Mouse (Mus musculus) small intestine, adult 2 months (tissue): ENCODE measurements around the gene Krt77.

Experiments used
- CTCF ChIP-seq: fragments of 200-500 bp; IDR thresholded peaks from 2 replicates; pipeline ENCODE4 v1.5.1; 2012; ENCODE audit warnings: low read depth, mild to moderate bottlenecking, control low read depth, inconsistent platforms, low read length, moderate library complexity, mixed read lengths; ENCODE audit not compliant: insufficient replicate concordance, insufficient read length; ENCODE audit errors: extremely low read depth
- POLR2A ChIP-seq: fragments of 200-500 bp; IDR thresholded peaks from 2 replicates; pipeline ENCODE4 v1.6.1; 2012; ENCODE audit warnings: low read depth, mild to moderate bottlenecking, control low read depth, inconsistent platforms, low read length, moderate library complexity

DNA sequence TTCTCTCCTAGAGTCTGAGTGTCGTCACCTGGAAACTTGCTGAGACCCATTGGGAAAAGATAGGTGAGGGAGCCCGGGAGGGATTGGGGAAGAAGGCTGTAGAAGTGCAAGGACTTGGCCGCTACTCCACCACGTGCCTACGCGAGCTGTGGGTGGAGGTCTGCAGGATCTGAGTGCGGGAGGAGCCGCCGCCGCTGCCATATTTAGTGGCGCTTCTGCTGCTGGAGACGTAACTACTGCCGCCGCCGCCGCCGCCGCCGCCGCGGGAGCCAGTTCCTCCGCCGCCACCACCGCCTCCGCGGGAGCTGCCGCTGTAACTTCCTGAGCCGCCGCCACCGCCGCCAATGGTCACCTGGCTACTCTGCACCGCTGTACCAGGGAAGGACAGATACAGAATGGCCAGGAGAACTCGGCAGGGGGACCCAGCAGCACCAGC, 9.8 kb downstream of the Krt77 start:
- TF ChIP-seq POLR2A (no peak), CTCF (no peak)
